Mouse (Mus musculus) brain, adult 2 months (tissue): ENCODE results near the gene Nt5dc3.

Experiments used
- DNase-seq: peaks from one replicate; pipeline ENCODE4 v3.0.0; 2011; ENCODE audit warnings: low read depth, low spot score

Nt5dc3 gene

GRCm38 (mm10) chr10:86814292-86815131, 35.7 kb downstream of the Nt5dc3 start:
- DNase-seq = no peak

DNA sequence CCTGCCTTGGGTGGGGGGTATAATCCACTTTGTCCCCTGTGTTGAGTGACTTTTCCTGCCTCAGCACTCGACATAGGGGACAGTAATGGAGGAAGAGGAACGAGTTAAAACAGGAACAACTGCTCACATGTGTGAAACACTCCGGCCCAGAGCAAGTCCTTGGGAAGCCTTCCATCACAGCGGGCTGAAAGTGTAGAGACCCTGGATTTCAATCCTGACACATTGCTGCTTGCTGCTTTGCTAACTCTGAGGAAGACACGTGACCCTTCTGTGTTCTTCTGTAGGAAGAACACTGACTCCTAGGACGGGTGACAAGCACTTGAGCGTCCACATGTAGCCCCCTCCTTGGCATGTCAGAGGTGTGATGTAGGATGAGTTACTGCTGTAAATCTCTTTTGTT, 36.3 kb downstream of the Nt5dc3 start:
- DNase-seq = no peak

DNA sequence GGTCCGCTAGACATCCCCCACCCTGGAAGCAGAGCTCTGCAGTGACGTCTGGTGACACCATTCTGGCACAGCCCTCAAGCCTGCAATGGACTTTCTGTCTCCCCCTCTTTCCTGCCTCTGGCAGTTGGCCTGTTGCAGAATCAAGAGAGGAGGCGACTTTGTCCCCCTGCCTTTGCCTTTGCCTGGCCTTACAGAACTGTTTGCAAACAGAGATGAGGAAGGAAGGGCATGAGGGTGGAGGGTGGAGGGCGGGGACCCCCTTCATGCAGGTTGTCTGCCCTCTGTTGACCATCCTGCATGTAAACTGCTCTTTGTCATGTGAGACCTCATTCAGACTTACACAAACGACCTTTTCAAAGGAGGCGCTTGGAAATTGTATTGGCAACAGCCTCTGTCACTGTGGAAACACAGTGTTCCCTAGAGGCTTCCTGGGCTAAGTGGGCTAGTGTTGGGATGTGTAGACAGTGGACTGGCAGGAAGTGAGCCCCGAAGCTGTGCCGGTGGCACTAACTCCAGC, 40.9 kb downstream of the Nt5dc3 start:
- peak; percentile 75 for DNase-seq

GRCm38 (mm10) chr10:86821014-86821413, 42.2 kb downstream of the Nt5dc3 start:
- peak; percentile 58 for DNase-seq

GRCm38 (mm10) chr10:86824093-86824492, 45.3 kb downstream of the Nt5dc3 start:
- no peak for DNase-seq

DNA sequence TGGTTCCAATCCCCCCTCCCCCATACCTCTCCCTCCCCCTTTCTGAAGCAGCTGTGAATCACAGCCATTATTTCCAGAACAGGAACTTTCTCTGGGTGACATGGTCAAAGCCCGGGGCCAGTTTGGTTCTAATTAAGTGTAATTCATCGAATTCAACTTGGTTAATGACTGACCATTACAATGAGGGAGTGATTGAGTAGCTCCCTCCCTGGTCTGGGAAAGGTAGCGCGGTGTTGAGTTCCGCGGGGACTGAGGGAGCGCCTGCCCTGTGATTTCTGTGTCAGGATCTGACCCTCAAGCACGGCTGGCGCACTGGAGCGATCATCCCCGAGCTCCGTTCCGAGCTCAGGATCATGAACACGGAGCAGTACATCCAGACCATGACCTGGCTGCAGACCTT, 46.1 kb downstream of the Nt5dc3 start:
- no peak for DNase-seq

GRCm38 (mm10) chr10:86825871-86826522, 47.2 kb downstream of the Nt5dc3 start:
- peak; percentile 83 for DNase-seq

GRCm38 (mm10) chr10:86826929-86827328, 48.1 kb downstream of the Nt5dc3 start:
- DNase-seq = no peak

DNA sequence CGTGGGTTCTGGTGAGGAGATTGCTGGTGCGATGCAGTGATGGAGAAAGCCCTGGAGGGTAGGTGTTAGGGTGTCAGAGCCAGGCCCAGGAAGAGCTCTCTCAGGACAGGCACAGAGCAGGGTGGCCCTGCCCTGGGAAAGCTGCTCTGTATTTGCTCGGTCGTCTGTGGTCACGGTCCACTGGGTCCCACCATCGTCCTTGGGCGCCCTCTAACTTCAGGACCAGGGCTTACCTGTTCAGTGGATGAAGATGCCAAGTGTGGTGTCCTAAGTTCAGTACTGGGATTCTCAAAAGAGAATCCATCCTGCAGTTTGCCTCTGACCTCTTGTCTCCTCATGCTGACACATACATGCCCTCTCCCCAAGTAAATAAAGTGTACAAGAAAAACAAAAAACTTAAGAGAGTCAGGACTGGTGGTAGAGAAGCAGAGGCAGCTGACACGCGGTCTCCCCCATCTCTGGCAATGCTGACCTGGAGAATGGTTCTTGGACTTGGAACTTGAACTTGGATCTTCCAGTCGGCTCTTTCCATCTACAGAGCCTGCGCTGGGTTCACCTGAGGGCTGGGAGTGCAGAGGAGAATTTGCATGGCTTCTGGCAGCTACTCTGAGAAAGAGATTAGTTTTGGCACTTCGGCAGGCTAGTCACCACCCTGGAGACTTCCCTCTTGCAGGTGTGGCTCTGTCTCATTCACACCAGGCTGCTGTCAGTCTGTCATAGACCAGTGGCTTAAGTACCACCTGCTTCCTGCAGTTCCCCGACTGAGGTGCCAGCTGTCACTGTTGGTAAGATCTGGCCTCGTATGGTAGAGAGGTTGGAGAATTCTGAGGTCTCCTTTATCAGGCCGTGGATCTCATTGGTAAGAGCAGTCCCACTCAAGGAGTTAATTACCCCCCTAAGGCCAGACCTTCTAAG, 49.7 kb downstream of the Nt5dc3 start:
- no peak for DNase-seq

DNA sequence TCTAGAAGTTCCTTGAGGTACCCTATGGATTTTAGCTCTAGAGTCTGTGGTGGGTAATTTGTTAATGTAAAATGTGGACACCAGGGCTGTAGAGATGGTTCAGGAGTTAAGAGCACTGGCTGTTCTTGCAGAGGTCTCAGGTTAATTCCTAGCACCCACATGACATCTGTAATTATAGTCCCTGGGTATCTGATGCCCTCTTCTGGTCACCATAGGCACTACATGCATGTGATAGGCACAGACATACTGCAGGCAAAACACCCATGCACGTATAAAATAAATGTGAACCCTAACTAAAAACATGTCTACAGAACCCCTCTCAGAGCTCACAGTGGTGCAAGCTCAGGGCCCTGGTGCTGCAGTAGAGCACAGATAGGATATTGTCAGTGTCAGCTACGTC, 50.7 kb downstream of the Nt5dc3 start:
- DNase-seq = no peak

DNA sequence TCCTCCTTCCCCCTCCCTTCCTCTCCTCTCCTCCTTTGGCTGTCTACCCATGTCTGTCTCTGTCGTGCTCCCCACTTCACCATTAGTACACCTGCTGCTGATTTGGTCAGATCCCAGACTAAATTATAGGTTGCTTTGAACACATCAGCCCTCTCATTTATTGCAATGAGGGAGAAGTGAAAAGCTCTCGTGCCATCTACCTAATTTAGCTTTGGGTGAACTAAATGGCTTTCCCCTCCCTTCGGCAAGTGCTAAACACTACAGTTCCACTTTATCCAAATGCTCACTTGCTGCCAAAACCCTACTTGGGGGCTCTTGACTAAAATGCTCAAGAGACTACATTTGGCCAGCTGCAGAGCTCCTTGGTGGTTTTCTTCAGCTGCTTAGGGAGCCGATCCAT, 58.0 kb downstream of the Nt5dc3 start:
- peak; percentile 46 for DNase-seq

DNA sequence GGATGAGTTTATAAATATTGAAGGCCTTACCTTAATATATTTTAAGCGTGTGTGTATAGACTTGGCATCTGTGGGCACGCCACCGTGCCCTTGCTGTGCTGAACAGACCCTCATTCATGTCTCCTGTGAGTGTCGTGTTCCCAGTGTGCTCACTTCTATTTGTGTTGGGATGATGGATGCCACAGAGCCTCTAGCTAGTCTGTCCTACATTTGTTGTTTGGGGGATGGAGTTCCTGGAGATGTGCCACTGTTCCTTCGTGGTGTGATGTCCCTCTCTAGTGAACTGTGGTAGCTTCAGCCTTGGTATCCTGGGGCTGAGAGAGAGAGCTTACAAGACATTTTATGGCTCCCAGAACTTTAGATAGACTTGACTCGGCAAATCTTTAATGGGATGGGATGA, 60.0 kb downstream of the Nt5dc3 start:
- no peak for DNase-seq

DNA sequence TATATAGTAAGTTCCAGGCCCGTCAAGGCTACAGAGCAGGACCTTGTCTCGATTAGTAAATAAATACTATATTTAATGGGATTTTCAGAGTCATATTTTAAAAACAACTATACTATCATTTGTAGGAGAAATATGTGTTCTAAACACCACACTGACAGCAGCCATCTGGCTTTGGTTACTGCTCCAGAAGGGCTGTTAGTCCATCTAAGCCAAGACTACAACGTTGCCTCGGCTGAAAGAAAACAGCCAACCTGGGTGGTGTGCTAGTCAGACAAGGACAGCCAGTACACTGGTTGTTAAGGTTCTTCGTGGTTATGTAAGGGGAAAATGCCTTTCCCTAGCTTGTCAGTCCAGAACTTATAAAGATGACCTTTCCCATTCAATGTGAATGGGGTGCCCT, 63.9 kb downstream of the Nt5dc3 start:
- peak; percentile 53 for DNase-seq

DNA sequence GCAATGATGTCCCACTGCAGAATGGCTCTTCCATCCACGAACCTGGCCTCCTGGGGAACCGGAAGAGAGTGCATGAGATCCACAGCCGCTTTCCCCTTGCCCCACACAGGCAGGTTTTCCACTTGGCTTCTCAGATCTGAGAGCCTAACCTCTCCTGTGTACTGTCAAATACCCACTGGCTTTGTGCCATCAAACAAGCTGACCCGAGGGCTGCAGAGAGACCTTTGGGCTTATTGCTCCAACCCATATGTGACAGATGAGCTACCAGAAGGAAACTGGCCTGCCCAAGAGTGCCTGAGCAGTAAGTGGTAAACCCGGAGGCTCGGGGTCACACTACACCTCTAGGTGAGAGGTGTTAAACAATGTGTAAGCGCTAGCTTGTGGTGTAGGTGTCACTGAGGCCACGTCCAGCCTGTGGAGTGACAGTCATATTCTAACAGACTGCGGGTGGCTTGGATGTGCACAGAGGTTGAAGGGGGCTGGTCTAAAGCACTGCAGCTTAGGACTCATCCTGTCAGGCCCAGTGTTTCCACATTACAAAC, 68.2 kb downstream of the Nt5dc3 start:
- no peak for DNase-seq

GRCm38 (mm10) chr10:86849087-86849486, 70.3 kb downstream of the Nt5dc3 start:
- no peak for DNase-seq

- no peak for DNase-seq
Measured at GRCm38 (mm10) chr10:86849508-86849907, 70.7 kb downstream of the Nt5dc3 start.

GRCm38 (mm10) chr10:86852160-86852559, 73.4 kb downstream of the Nt5dc3 start:
- DNase-seq = no peak

DNA sequence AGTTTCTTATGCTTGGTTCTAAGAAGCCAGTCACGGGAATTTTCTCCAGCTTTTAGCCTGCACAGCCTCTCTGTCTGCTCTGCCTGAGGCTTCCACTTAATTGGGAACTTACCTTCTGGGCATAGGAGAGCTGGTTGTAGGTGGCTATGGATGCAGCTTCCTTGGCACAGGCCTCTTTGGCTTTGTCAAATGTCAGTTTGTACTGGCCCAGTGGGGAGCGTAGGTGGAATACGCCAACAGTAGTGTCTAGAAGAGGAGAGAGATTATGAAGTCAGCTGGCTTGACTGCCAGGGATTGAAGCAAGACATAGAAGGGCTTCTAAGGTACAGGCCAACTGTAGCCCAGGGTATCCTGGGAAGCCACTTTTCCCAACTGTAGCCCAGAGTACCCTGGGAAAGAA, 74.6 kb downstream of the Nt5dc3 start:
- DNase-seq = peak; percentile 59

GRCm38 (mm10) chr10:86860396-86860795, 81.6 kb downstream of the Nt5dc3 start:
- DNase-seq = no peak

- DNase-seq = no peak
Measured at GRCm38 (mm10) chr10:86862496-86862895, 83.7 kb downstream of the Nt5dc3 start.

DNA sequence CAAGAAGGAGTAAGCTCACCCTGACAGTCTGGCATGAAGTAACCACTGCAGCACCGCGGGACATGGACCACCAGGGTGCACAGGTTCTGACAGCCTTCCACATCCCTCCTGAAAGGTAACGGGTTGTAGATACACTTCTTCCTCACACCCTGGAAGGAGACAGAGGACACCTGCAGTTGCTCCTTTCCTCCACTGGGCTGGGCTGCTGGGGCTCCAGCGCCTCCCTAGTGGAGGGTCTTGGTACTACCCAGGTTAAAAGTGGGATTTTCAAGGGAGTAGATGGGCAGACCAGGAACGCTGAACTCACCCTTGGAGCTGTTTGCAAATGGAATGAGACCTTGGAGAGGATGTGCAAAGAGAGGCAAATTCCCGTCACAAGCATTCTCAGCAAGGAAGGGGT, 84.6 kb downstream of the Nt5dc3 start:
- no peak for DNase-seq

DNA sequence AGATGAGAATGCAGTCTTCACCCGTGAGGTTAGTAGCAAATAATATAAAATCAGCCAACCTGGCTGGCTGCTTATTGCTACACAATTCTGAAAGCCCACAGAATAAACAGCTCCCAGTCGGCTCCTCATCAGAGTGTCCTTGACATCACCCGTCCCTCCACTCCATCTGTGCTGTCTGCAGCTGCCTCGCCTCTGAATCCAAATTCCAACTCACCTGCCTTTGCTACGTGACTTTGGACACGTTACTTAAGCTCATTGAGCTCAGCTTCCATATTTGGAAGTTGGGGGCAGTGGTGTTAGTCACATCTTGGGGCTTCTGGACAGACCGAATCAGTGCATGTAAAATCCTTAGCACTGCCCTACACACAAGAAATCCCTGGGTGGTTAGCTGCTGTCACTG, 93.3 kb downstream of the Nt5dc3 start:
- DNase-seq = peak; percentile 53
